Mouse (Mus musculus) retina, embryonic 14.5 days (tissue): ENCODE data around the gene Olfr828.

Source experiments
- DNase-seq: peaks from one replicate; pipeline ENCODE4 v3.0.0-alpha.2; 2015; ENCODE audit warnings: low spot score

Gene Olfr828

GRCm38 (mm10) chr9:18819426-18819825 is at the start of gene Olfr828:
Gene Olfr828, minus strand, starts transcription at chr9:18819526.
- no peak for DNase-seq

- no peak for DNase-seq
These were observed 35.3 kb upstream of the Olfr828 start, which contains the start of gene Olfr829 for GRCm38 (mm10) chr9:18854633-18855032. Gene Olfr829, plus strand, starts transcription at chr9:18854933.

GRCm38 (mm10) chr9:18785316-18785715 is 34.0 kb downstream of the Olfr828 start:
- DNase-seq = no peak

- no peak for DNase-seq
These were observed 39.9 kb downstream of the Olfr828 start for GRCm38 (mm10) chr9:18779476-18779875.

- no peak for DNase-seq
These were observed 40.3 kb downstream of the Olfr828 start for GRCm38 (mm10) chr9:18778981-18779380.
